Mouse (Mus musculus): ENCODE measurements around the gene Arrdc5. TPM values are rescaled to one million over a fixed set of nuclear protein-coding genes. Genes with fewer than 3 reads are reported as not detected.

The Arrdc5 gene
- polyA plus RNA-seq, 1 experiment from 2014 or later: not detected

DNA sequence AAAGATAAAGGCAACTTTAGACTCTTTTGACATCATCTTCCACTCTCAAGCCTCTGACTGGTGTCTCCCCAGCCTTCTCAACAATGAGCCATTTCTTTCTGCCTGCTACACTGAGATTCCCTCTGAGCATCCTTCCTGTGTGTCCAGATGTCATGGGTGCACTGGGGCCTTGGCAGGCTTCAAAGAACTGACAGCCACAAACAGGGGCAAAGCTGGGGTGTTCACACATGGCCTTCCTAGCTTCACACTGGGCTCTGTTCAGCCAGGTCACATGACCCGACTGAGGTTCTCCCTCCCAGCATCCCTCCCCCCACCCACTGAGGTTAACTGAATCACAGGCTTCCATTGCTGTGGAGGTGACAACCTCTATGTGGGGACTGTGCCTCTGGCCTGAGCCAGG lies 3.9 kb downstream of the Arrdc5 start:
- Histone ChIP-seq H3K4me1 (ENCODE audit: control insufficient read depth, insufficient read depth, low read length) (no peaks in the 10 kb centered on the region), H3K27ac (ENCODE audit: low read depth, low read length) (no peak overlapping the region), H3K9me3 (ENCODE audit: control insufficient read depth, low read length) (no peaks in the 10 kb centered on the region), H3K4me2 (ENCODE audit: low read depth, low read length) (no peak overlapping the region), H3K27me3 (ENCODE audit: control insufficient read depth, insufficient read depth, low read length) (no peaks in the 10 kb centered on the region), H3K36me3 (ENCODE audit: control insufficient read depth, insufficient read depth, low read length) (no peaks in the 10 kb centered on the region), H3K4me3 (ENCODE audit: low read depth, low read length) (no peak overlapping the region), H3K9ac (replicated peaks; ENCODE audit: low read depth, low read length) (no peak overlapping the region)
- 74% methylated on average over 1 of the region's 1 CpGs for WGBS
- ATAC-seq (ENCODE audit: low read depth): no peak

DNA sequence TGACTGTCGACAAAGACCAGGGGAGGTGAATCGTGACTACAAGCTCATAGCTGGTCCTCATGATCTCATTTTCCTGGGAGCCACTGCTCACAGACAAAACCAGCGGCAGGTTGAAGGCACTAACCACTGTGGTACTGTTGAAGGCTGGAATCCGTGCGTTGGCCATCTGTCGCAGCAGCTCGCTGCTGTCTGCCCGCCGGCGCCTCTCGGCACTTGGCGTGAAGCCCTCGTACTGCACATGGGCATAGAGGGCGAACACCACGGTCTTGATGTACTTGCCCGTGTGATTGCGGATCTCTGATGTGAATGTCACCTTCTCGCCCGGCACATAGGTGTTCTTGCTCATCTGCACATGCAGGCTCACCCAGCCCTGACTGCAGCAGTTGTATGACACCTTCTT lies 5.8 kb downstream of the Arrdc5 start:
- no peaks in the 10 kb centered on the region for H3K9me3 ChIP-seq (ENCODE audit: control insufficient read depth, low read length)
- 89% methylated on average over 19 of the region's 19 CpGs for WGBS
- no peaks in the 10 kb centered on the region for H3K36me3 ChIP-seq (ENCODE audit: control insufficient read depth, insufficient read depth, low read length)
- no peak overlapping the region for H3K9ac ChIP-seq (replicated peaks; ENCODE audit: low read depth, low read length)
- H3K4me3 ChIP-seq (ENCODE audit: low read depth, low read length): no peak overlapping the region
- H3K27me3 ChIP-seq (ENCODE audit: control insufficient read depth, insufficient read depth, low read length): no peaks in the 10 kb centered on the region
- peaks cover 8% of the 10 kb centered on the region; the same call in 1 of the 2 replicates for H3K4me1 ChIP-seq (ENCODE audit: control insufficient read depth, insufficient read depth, low read length)
- ATAC-seq (ENCODE audit: low read depth): no peak
- H3K27ac ChIP-seq (ENCODE audit: low read depth, low read length): no peak overlapping the region
- H3K4me2 ChIP-seq (ENCODE audit: low read depth, low read length): no peak overlapping the region

- Histone ChIP-seq H3K27ac (ENCODE audit: low read depth, low read length) (no peak overlapping the region), H3K9ac (replicated peaks; ENCODE audit: low read depth, low read length) (no peak overlapping the region), H3K36me3 (ENCODE audit: control insufficient read depth, insufficient read depth, low read length) (no peaks in the 10 kb centered on the region), H3K4me3 (ENCODE audit: low read depth, low read length) (no peak overlapping the region), H3K27me3 (ENCODE audit: control insufficient read depth, insufficient read depth, low read length) (no peaks in the 10 kb centered on the region), H3K4me2 (ENCODE audit: low read depth, low read length) (no peak overlapping the region), H3K9me3 (ENCODE audit: control insufficient read depth, low read length) (no peaks in the 10 kb centered on the region), H3K4me1 (ENCODE audit: control insufficient read depth, insufficient read depth, low read length) (peaks cover 8% of the 10 kb centered on the region; the same call in 1 of the 2 replicates)
- ATAC-seq (ENCODE audit: low read depth): no peak
- WGBS: 71% methylated on average over 1 of the region's 1 CpGs
Measured at GRCm38 (mm10) chr17:56293291-56293690, 6.8 kb downstream of the Arrdc5 start.

DNA sequence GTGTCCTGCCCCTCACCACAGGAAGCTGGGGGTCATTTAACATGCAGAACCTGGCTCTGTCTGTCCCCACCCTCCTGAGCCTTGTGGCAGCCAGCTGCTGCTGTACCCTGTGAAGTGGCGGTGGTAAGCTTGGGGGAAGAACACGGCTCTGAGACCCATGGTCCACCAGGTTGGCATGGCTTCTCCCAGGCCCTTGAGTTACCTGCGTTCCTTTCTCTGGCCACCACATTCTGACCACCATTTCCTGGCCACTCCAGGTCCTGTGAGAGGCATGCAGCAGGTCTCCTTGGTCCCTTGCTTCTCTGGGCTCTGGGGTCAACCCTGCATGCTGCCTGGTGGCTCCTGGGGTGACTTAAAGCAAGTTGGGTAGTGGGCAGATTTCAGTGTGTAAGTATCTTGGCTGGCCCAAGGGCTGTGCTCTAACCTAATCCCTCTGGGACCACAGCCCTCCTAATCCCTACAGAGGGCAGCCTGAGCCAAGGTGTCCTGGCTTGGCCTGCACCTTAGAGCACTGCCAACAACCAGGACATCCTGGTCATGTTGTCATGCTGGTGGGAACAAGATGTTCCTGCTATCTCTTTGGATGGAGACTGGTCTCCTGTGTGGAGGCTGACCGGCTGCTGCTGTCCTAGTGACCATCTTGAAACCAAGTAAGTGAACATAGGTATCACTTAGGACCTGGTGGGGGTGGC lies 7.4 kb downstream of the Arrdc5 start, which contains the start of gene Plin3:
Gene Plin3, minus strand, starts transcription at position 343 of the 692 bp plus-strand sequence.
- H3K4me3 ChIP-seq (ENCODE audit: low read depth, low read length): no peak within 1 kb of the TSS
- no peaks in the 10 kb centered on the region for H3K36me3 ChIP-seq (ENCODE audit: control insufficient read depth, insufficient read depth, low read length)
- no peaks in the 10 kb centered on the region for H3K9me3 ChIP-seq (ENCODE audit: control insufficient read depth, low read length)
- H3K4me1 ChIP-seq (ENCODE audit: control insufficient read depth, insufficient read depth, low read length): peaks cover 8% of the 10 kb centered on the region; the same call in 1 of the 2 replicates
- no peak within 1 kb of the TSS for H3K9ac ChIP-seq (replicated peaks; ENCODE audit: low read depth, low read length)
- H3K27ac ChIP-seq (ENCODE audit: low read depth, low read length): no peak within 1 kb of the TSS
- ATAC-seq (ENCODE audit: low read depth): no peak
- H3K4me2 ChIP-seq (ENCODE audit: low read depth, low read length): no peak within 1 kb of the TSS
- no peaks in the 10 kb centered on the region for H3K27me3 ChIP-seq (ENCODE audit: control insufficient read depth, insufficient read depth, low read length)
- WGBS: 87% methylated on average over 4 of the region's 4 CpGs

GRCm38 (mm10) chr17:56291826-56292475 lies 8.1 kb downstream of the Arrdc5 start:
- Histone ChIP-seq H3K27me3 (ENCODE audit: control insufficient read depth, insufficient read depth, low read length) (no peaks in the 10 kb centered on the region), H3K27ac (ENCODE audit: low read depth, low read length) (no peak overlapping the region), H3K9me3 (ENCODE audit: control insufficient read depth, low read length) (no peaks in the 10 kb centered on the region), H3K4me2 (ENCODE audit: low read depth, low read length) (no peak overlapping the region), H3K4me1 (ENCODE audit: control insufficient read depth, insufficient read depth, low read length) (peaks cover 8% of the 10 kb centered on the region; the same call in 1 of the 2 replicates), H3K36me3 (ENCODE audit: control insufficient read depth, insufficient read depth, low read length) (no peaks in the 10 kb centered on the region), H3K9ac (replicated peaks; ENCODE audit: low read depth, low read length) (no peak overlapping the region), H3K4me3 (ENCODE audit: low read depth, low read length) (no peak overlapping the region)
- 57% methylated on average over 7 of the region's 7 CpGs for WGBS
- ATAC-seq (ENCODE audit: low read depth): no peak

- no peaks in the 10 kb centered on the region for H3K9me3 ChIP-seq (ENCODE audit: control insufficient read depth, low read length)
- no peak overlapping the region for H3K4me3 ChIP-seq (ENCODE audit: low read depth, low read length)
- peaks cover 8% of the 10 kb centered on the region; the same call in 1 of the 2 replicates for H3K4me1 ChIP-seq (ENCODE audit: control insufficient read depth, insufficient read depth, low read length)
- ATAC-seq (ENCODE audit: low read depth): peak; percentile 81
- peak overlapping the region; percentile 42 for H3K4me2 ChIP-seq (ENCODE audit: low read depth, low read length)
- 3% methylated on average over 16 of the region's 16 CpGs for WGBS
- H3K36me3 ChIP-seq (ENCODE audit: control insufficient read depth, insufficient read depth, low read length): no peaks in the 10 kb centered on the region
- peak overlapping the region; percentile 62; the same call in 1 of the 2 replicates for H3K27ac ChIP-seq (ENCODE audit: low read depth, low read length)
- no peak overlapping the region; the same call in 1 of the 2 replicates for H3K9ac ChIP-seq (replicated peaks; ENCODE audit: low read depth, low read length)
- H3K27me3 ChIP-seq (ENCODE audit: control insufficient read depth, insufficient read depth, low read length): no peaks in the 10 kb centered on the region
Measured at GRCm38 (mm10) chr17:56291171-56291511, 8.9 kb downstream of the Arrdc5 start.

GRCm38 (mm10) chr17:56290388-56291170 lies 9.5 kb downstream of the Arrdc5 start:
- Histone ChIP-seq H3K4me1 (ENCODE audit: control insufficient read depth, insufficient read depth, low read length) (peaks cover 8% of the 10 kb centered on the region; the same call in 1 of the 2 replicates), H3K4me2 (ENCODE audit: low read depth, low read length) (peak overlapping the region; percentile 42), H3K9me3 (ENCODE audit: control insufficient read depth, low read length) (no peaks in the 10 kb centered on the region), H3K36me3 (ENCODE audit: control insufficient read depth, insufficient read depth, low read length) (no peaks in the 10 kb centered on the region), H3K4me3 (ENCODE audit: low read depth, low read length) (peak overlapping the region; percentile 28), H3K9ac (replicated peaks; ENCODE audit: low read depth, low read length) (peak overlapping the region; percentile 28), H3K27ac (ENCODE audit: low read depth, low read length) (peak overlapping the region; percentile 39; the same call in 1 of the 2 replicates), H3K27me3 (ENCODE audit: control insufficient read depth, insufficient read depth, low read length) (no peaks in the 10 kb centered on the region)
- peak; percentile 53; the same call in 1 of the 2 replicates for ATAC-seq (ENCODE audit: low read depth)
- 7% methylated on average over 17 of the region's 17 CpGs for WGBS

- Histone ChIP-seq H3K9me3 (ENCODE audit: control insufficient read depth, low read length) (no peaks in the 10 kb centered on the region), H3K4me3 (ENCODE audit: low read depth, low read length) (peak overlapping the region; percentile 28), H3K27me3 (ENCODE audit: control insufficient read depth, insufficient read depth, low read length) (no peaks in the 10 kb centered on the region), H3K36me3 (ENCODE audit: control insufficient read depth, insufficient read depth, low read length) (no peaks in the 10 kb centered on the region), H3K4me2 (ENCODE audit: low read depth, low read length) (peak overlapping the region; percentile 42), H3K27ac (ENCODE audit: low read depth, low read length) (peak overlapping the region; percentile 48; the same call in 1 of the 2 replicates), H3K4me1 (ENCODE audit: control insufficient read depth, insufficient read depth, low read length) (peaks cover 8% of the 10 kb centered on the region; the same call in 1 of the 2 replicates), H3K9ac (replicated peaks; ENCODE audit: low read depth, low read length) (peak overlapping the region; percentile 28)
- WGBS: 6% methylated on average over 23 of the region's 23 CpGs
- 0 out of 2 replicates have a peak, but pooled peaks have one; percentile 19 for ATAC-seq (ENCODE audit: low read depth)
Measured at GRCm38 (mm10) chr17:56289371-56290331, 10.4 kb downstream of the Arrdc5 start.

Measured in neural tube, embryonic 14.5 days (tissue).